Mouse (Mus musculus) lung, adult 2 months (tissue): ENCODE measurements around the gene Zfp385c.

Experiments
- CTCF ChIP-seq: fragments of 200-500 bp; IDR thresholded peaks from 2 replicates; pipeline ENCODE4 v1.5.1; 2011; ENCODE audit warnings: mild to moderate bottlenecking, low read length, control low read depth; ENCODE audit not compliant: insufficient read depth
- POLR2A ChIP-seq: fragments of 200-500 bp; IDR thresholded peaks from 2 replicates; pipeline ENCODE4 v1.6.1; 2011; ENCODE audit warnings: low read depth, mild to moderate bottlenecking, control low read depth, low read length, borderline replicate concordance; ENCODE audit errors: extremely low read depth

DNA sequence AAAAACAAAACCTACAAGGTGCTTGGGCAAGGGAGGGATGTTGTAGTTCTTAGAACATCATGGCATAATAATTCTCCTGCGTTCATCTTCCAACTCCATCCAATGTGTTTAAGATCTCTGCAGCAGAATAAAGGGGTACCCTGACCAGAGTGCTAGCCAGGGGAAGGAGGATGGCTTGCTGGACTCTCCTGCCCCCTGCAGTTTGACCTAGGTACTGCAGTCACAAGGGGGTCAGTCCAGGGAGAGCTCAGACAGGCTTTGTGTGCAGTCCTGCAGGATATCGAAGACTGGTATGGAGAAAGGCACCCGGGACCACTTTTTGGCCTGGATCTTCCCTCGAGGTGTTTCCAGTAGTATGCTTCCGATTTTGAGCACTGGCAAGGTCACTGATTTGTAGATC is 2.7 kb upstream of the Zfp385c start:
- TF ChIP-seq CTCF (peak; percentile 92), POLR2A (no peak)
